Mouse (Mus musculus) adrenal gland, postnatal 25 days (tissue): ENCODE measurements around the gene Ddx56. TPM values are rescaled to one million over a fixed set of nuclear protein-coding genes. Genes with fewer than 3 reads are reported as not detected.
"Not testable (repeated sequence)": the region's sequence is repeated elsewhere in the genome, so short reads cannot be mapped to it uniquely, and the experiment has no call there.

Experiments used
- DNase-seq: peaks from one replicate; pipeline ENCODE4 v3.0.0; 2021; ENCODE audit warnings: mixed read lengths
- total RNA-seq: library from RNA; stranded (reverse); gene quantifications from 2 replicates; pipeline ENCODE4 v1.2.3, GENCODE M21; 2021

The Ddx56 gene
- total RNA-seq, 1 experiment from 2014 or later = 57.3 TPM

DNA sequence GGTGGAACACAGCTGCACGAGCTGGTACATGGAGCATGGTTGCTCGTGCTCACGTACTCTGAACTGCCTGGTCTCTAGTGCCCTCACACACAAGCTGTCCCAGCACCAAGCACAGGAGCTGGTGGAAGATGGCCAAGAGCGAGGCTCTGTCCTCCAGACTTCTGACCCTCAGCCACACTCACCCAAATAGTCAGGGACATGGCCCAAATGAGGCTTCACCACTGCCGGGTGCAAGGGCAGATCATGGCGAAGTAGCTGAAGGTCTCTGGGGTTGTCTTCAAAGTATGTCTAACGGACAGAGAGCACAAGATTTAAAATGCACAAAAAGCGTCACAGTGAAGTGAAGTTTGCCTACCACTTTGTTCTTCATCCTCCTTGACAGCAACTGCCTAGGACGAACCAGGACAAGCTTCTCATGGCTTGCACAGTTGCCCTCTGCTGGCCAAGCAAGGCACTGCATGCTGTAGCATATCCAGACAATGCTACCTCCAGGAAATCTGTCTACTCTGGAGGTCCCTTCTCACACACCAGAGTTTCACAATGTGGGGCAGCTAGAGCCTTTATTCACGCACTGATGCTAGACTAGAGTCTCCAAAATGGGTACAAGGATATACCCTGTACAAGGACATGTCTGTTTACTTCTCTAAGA is 6.0 kb downstream of the Ddx56 start:
- peak; percentile 74 for DNase-seq

DNA sequence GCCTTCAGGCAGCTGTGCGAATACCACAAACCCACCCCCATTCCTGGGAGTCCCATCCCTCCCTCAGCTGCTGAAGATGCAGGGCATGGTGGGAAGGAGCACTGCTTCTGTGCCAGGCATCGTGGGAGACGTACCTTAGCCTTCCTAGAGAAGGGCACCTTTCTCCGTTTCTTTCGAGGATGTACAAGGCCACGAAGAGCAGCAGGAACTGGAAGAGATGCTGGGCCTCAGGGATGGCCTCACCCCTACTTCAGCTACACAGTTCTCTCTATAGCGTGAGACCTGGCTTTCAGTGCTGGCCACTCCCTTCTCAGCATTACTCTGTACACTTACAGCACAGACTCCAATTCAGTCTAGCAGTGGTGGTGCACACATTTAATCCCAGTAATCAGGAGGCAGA is 8.2 kb downstream of the Ddx56 start:
- DNase-seq = no peak

DNA sequence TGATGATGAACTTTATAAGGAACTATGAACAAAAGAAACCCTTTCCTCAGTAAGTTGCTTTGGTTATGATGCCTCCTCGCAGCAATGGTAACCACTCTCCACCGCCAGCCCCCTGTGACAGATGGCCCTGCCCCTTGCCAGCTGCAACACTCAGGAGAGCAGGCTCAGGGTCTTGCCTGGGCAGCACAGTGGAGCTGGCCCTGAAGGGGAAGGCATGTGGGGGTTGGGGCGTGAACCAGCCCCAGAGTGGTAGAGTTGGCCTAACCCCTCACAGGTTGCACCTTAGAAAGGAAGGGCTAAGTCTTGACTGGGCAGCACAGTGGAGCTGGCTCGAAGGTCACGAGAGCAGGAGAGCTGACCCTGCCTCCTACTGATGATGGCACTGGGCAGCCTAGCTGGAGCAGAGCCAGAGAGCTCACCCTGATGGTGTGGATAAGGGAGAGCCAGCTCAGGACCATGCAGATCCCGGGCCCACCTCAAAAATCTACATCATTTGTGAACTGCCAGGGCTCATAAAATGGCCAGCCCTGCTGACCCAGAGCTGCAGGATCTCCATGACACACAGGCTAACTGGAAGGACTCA is 11.0 kb downstream of the Ddx56 start:
- peak; percentile 35 for DNase-seq

- DNase-seq = not testable (repeated sequence)
Measured at GRCm38 (mm10) chr11:6254602-6255001, 13.0 kb downstream of the Ddx56 start.

DNA sequence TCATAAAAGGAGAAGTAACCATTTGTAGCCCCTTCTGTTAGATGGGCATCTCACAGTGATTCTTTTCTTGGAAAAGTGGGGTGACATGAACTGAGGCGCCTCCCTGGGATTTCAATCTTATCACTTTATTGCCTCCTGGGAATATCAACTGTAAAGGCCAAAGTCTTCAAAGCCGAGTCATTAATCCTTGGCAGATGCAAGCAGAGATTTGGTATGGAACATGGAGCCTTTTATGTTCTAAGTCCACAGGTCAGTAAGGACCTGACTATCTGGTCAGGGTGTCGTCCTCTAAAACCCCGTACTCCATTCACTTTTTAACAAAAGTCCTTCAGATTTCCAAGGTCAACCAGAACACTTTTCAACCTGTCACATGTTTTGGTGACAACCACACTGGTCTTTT is 14.7 kb downstream of the Ddx56 start:
- no peak for DNase-seq

DNA sequence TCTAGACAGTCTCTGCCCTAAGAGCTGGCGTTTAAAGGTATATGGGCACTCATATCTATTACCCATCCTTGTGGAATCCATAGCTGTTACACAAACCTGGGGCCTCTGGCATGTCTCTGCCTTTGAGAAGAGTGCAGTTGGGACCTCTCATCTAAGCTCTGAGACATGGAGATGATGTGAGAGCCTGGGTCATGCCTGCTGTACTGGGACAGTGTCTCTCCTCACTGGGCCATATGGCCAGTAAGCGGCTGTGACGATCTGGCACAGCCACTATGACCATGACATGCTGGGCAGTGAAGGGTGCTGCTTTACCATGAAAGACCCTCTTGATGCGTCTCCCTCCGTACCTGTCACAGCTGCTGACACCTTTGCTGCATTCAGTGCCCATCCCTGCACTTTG is 15.3 kb downstream of the Ddx56 start:
- no peak for DNase-seq

GRCm38 (mm10) chr11:6244707-6245106 is 22.9 kb downstream of the Ddx56 start:
- DNase-seq = no peak

DNA sequence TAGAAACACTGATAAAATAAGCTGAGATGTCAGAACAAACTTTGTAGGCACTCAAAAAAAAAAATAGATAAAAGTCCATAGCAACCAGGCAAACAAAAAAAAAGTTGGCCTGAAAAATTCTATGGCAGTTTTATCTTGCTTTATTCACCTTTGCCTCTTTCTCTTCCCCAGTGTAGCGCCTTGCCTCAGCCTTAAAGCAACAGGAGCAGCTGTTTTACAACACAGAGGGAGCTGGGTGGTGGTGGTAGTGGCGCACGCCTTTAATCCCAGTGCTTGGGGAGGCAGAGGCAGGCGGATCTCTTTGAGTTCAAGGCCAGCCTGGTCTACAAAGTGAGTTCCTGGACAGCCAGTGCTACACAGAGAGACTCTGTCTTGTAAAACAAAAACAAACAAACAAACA is 34.5 kb downstream of the Ddx56 start:
- no peak for DNase-seq

DNA sequence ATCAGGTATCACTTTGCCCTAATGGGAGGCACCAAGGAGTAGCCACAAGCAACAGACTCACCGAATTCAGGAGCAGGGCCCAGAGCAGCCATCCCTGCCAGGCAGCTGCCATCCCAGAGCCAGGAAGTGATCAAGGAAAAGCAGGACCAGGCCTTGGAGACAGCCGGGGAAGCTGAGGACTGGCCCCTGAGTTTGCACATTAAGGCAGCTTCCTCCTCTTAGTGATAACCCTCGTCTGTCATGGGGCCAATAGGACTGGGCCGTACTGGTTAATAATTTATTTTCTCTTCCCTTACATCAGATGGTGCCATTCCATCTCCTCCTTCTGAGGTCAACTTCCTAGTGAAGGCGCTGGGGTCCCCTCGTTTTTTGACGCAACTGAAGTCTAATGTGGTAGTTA is 37.6 kb downstream of the Ddx56 start, which contains the start of gene Npc1l1:
Gene Npc1l1 (minus strand): TSS at position 132 of the 400 bp plus-strand sequence.
- DNase-seq = no peak

DNA sequence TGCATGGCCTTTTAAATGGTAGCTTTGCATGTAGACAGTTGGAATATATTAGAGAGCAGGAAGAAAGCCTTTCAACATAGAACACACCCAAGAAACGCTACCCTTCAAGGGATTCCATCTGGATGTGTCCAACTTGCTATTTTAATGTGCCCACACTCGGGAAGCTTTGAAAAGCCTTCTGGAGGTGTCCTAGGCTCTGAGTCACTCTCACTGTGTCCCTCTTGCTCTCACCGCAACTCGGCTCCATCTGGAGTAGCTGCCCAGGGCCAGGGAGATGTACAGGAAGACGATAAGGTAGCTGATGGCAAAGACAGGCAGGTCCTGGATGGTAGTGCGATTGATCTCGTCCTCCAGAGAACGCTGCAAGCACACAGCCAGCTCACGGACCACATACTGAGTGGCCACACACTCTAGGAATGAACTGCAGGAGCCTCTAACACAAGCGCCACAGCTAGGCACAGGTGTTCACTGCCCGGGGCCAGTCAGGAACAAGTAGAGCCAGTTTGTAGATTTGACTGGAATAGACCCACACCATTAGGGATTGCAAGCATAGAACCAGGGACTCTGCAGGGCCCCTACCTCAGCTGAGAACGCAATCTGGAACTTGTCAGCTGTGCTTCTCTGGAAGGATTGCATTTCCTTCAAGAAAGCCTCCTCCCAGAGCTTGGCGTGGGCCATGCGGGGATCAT is 42.9 kb downstream of the Ddx56 start:
- no peak for DNase-seq

DNA sequence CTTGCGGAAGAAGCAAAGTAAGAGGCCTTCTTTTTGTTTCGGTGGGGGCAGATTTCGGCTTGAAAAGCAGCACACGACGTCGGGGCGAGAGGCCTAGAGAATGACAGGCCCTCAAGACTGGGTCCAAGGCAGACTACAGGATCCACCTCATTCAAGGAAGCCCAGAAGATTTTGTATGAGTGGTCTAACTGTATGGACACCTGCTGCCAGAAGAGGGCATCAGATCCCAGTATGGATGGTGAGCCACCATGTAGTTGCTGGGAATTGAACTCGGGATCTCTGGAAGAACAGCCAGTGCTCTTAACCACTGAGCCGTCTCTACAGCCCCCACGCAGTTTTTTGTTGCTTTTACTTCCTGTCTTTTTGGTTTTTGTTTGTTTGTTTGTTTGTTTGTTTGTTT is 45.4 kb downstream of the Ddx56 start:
- no peak for DNase-seq

DNA sequence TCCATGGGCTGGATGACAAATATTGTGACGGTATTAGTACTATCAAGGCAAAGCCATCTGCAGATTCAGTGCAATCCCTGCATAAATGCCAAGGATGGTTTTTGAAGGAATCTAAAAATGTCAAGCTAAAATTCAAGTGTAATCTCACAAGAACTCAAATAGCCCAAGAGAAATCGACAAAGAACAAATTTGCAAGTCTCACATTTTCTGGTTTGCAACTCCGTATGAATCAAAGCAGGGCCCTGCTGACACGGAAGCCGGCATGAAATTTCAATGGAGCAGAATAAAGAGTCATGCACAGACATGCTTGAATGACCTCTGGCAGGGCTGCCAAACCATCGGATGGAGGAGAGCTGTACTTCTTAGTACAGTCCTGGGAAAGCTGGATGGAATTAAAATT is 47.6 kb downstream of the Ddx56 start:
- DNase-seq = no peak

GRCm38 (mm10) chr11:6218189-6218896 is 49.2 kb downstream of the Ddx56 start:
- DNase-seq = no peak

GRCm38 (mm10) chr11:6216834-6217233 is 50.7 kb downstream of the Ddx56 start:
- DNase-seq = no peak

Other genes starting within 250 kb of the Ddx56 start
- gene Camk2b, start 201.4 kb downstream of the Ddx56 start, total RNA-seq = 10.0 and 13.6 TPM in 2 replicates
- 0.39 TPM in 1 of 2 replicates, not detected in the other for gene A730071L15Rik, start 67.7 kb downstream of the Ddx56 start, total RNA-seq
- 59.0 and 63.1 TPM in 2 replicates for gene Nudcd3, start 67.4 kb downstream of the Ddx56 start, total RNA-seq
- not detected in 2 replicates for gene Npc1l1, start 37.6 kb downstream of the Ddx56 start, total RNA-seq
- gene Tmed4, start 7.1 kb upstream of the Ddx56 start, total RNA-seq = 93.1 and 105 TPM in 2 replicates
- gene Ogdh, start 23.9 kb upstream of the Ddx56 start, total RNA-seq = 547 and 550 TPM in 2 replicates
- gene Zmiz2, start 121.3 kb upstream of the Ddx56 start, total RNA-seq = 61.5 and 63.4 TPM in 2 replicates
- gene Ppia, start 147.7 kb upstream of the Ddx56 start, total RNA-seq = 1,910 and 1,993 TPM in 2 replicates
- 75.0 and 84.5 TPM in 2 replicates for gene H2afv, start 176.7 kb upstream of the Ddx56 start, total RNA-seq
- 72.5 and 73.5 TPM in 2 replicates for gene Purb, start 208.1 kb upstream of the Ddx56 start, total RNA-seq